Mouse (Mus musculus) heart, postnatal 0 days (tissue): ENCODE measurements around the gene Stpg3. TPM values are rescaled to one million over a fixed set of nuclear protein-coding genes. Genes with fewer than 3 reads are reported as not detected.

ENCODE experiments used
- ATAC-seq: fragments of 200-750 bp; cut with Nextera tagmentation; 2 replicates; pipeline ENCODE4 v1.8.0; 2017; ENCODE audit warnings: low read depth, moderate number of reproducible peaks, moderate library complexity; ENCODE audit not compliant: insufficient read depth
- DNase-seq: peaks from one replicate; pipeline ENCODE4 v3.0.0-alpha.2; 2016; ENCODE audit warnings: low spot score
- H3K27ac ChIP-seq: fragments of 300-500 bp; sonication (generic); 2 replicates; pipeline ENCODE4 v1.5.1; 2014; ENCODE audit warnings: low read depth, mild to moderate bottlenecking
- H3K27me3 ChIP-seq: fragments of 300-500 bp; sonication (generic); 2 replicates; pipeline ENCODE4 v1.6.1; 2014; ENCODE audit warnings: low read length, mixed read lengths; ENCODE audit not compliant: control insufficient read depth, insufficient read depth
- H3K36me3 ChIP-seq: fragments of 300-500 bp; sonication (generic); replicated peaks from 2 replicates; pipeline ENCODE4 v1.6.1; 2014; ENCODE audit warnings: low read length, mixed read lengths; ENCODE audit not compliant: control insufficient read depth, insufficient read depth
- H3K4me1 ChIP-seq: fragments of 300-500 bp; sonication (generic); 2 replicates; pipeline ENCODE4 v1.6.1; 2014; ENCODE audit warnings: antibody characterized with exemption; ENCODE audit not compliant: control insufficient read depth, insufficient read depth
- H3K4me2 ChIP-seq: fragments of 300-500 bp; sonication (generic); 2 replicates; pipeline ENCODE4 v1.6.1; 2014; ENCODE audit warnings: low read depth, mild to moderate bottlenecking, low read length, moderate library complexity
- H3K4me3 ChIP-seq: fragments of 300-500 bp; sonication (generic); 2 replicates; pipeline ENCODE4 v1.5.1; 2014; ENCODE audit warnings: low read depth, low read length
- H3K9ac ChIP-seq: fragments of 300-500 bp; sonication (generic); replicated peaks from 2 replicates; pipeline ENCODE4 v1.6.1; 2014; ENCODE audit warnings: low read depth, low read length, mixed read lengths
- H3K9me3 ChIP-seq: fragments of 300-500 bp; sonication (generic); replicated peaks from 2 replicates; pipeline ENCODE4 v1.6.1; 2016; ENCODE audit warnings: low read length; ENCODE audit not compliant: control insufficient read depth
- CTCF ChIP-seq: IDR thresholded peaks from 2 replicates; pipeline ENCODE4 v1.5.1; 2016; ENCODE audit warnings: antibody characterized with exemption, control low read depth, low read depth
- EP300 ChIP-seq: IDR thresholded peaks from 2 replicates; pipeline ENCODE4 v1.6.1; 2016; ENCODE audit warnings: antibody characterized with exemption, low read depth
- WGBS: fragments of 180-500 bp; shearing (Covaris S2); extraction: QIAGEN DNeasy Blood & Tissue Kit; methylation state at CpG from one replicate; pipeline ENCODE4 v1.1.7; 2014; 5-methylcytosine and 5-hydroxymethylcytosine counted together
- polyA plus RNA-seq: library from polyadenylated mRNA; unstranded; fragments of >200 nt; fragmentation: Nextera tagmentation; extraction: Ambion mirVana; gene quantifications from 2 replicates; pipeline ENCODE4 v1.2.1, GENCODE M21; 2015
- total RNA-seq: library from RNA; depleted of rRNA; stranded (reverse); fragments of >200 nt; gene quantifications from 2 replicates; pipeline ENCODE4 v1.2.3, GENCODE M21; 2014; ENCODE audit warnings: low replicate concordance

The Stpg3 gene
- total and polyA plus RNA-seq, 2 experiments from 2014 or later = not detected

GRCm38 (mm10) chr2:25234551-25235220 lies 20.2 kb upstream of the Stpg3 start:
- Histone ChIP-seq H3K9me3 (no peaks in the 10 kb centered on the region), H3K4me1 (no peaks in the 10 kb centered on the region), H3K36me3 (no peaks in the 10 kb centered on the region), H3K27me3 (peaks cover 20% of the 10 kb centered on the region), H3K9ac (no peak overlapping the region), H3K4me3 (no peak overlapping the region), H3K4me2 (no peak overlapping the region), H3K27ac (no peak overlapping the region)
- TF ChIP-seq EP300 (no peak), CTCF (no peak)
- no peak for DNase-seq
- 49% methylated on average over 5 of the region's 5 CpGs for WGBS
- no peak for ATAC-seq

- DNase-seq (no peak), ATAC-seq (no peak)
- no peak within 1 kb of the TSS for H3K27ac ChIP-seq
- H3K27me3 ChIP-seq = peaks cover 15% of the 10 kb centered on the region; the same call in 1 of the 2 replicates
- no peaks in the 10 kb centered on the region for H3K9me3 ChIP-seq
- no peaks in the 10 kb centered on the region for H3K36me3 ChIP-seq
- H3K4me2 ChIP-seq = no peak within 1 kb of the TSS
- no peak within 1 kb of the TSS for H3K4me3 ChIP-seq
- TF ChIP-seq CTCF = no peak
- H3K9ac ChIP-seq = no peak within 1 kb of the TSS
- no peaks in the 10 kb centered on the region for H3K4me1 ChIP-seq
- 64% methylated on average over 3 of the region's 3 CpGs for WGBS
Observed at GRCm38 (mm10) chr2:25234050-25234449, 19.6 kb upstream of the Stpg3 start, which contains the start of gene Slc34a3. Gene Slc34a3, minus strand, starts transcription at chr2:25234364.

- H3K27me3 ChIP-seq = peaks cover 12% of the 10 kb centered on the region; the same call in 1 of the 2 replicates
- H3K4me1 ChIP-seq = peaks cover 3% of the 10 kb centered on the region; the same call in 1 of the 2 replicates
- H3K27ac ChIP-seq = no peak overlapping the region
- H3K9me3 ChIP-seq = no peaks in the 10 kb centered on the region
- H3K4me3 ChIP-seq = no peak overlapping the region
- no peak overlapping the region for H3K9ac ChIP-seq
- no peaks in the 10 kb centered on the region for H3K36me3 ChIP-seq
- ATAC-seq = no peak
- no peak for DNase-seq
- no peak overlapping the region for H3K4me2 ChIP-seq
- TF ChIP-seq EP300 (no peak), CTCF (no peak)
- 71% methylated on average over 4 of the region's 4 CpGs for WGBS
Observed at GRCm38 (mm10) chr2:25233421-25233820, 19.0 kb upstream of the Stpg3 start.

- TF ChIP-seq EP300 = no peak
- no peak for TF ChIP-seq CTCF
Observed at GRCm38 (mm10) chr2:25231038-25231437, 16.6 kb upstream of the Stpg3 start.

GRCm38 (mm10) chr2:25230581-25230980 lies 16.1 kb upstream of the Stpg3 start:
- peaks cover 13% of the 10 kb centered on the region for H3K4me1 ChIP-seq
- no peak overlapping the region for H3K4me2 ChIP-seq
- no peaks in the 10 kb centered on the region for H3K9me3 ChIP-seq
- no peak overlapping the region for H3K9ac ChIP-seq
- ATAC-seq (no peak), DNase-seq (no peak)
- no peak for TF ChIP-seq CTCF
- H3K27ac ChIP-seq = no peak overlapping the region
- 62% methylated on average over 7 of the region's 7 CpGs for WGBS
- H3K4me3 ChIP-seq = no peak overlapping the region
- peaks cover 8% of the 10 kb centered on the region; the same call in 1 of the 2 replicates for H3K27me3 ChIP-seq
- no peaks in the 10 kb centered on the region for H3K36me3 ChIP-seq

More at GRCm38 (mm10) chr2:25231038-25231437, 16.6 kb upstream of the Stpg3 start:
- ATAC-seq = no peak
- Histone ChIP-seq H3K4me3 (no peak overlapping the region), H3K4me2 (no peak overlapping the region), H3K9me3 (no peaks in the 10 kb centered on the region), H3K27ac (no peak overlapping the region), H3K4me1 (peaks cover 9% of the 10 kb centered on the region), H3K9ac (no peak overlapping the region), H3K36me3 (no peaks in the 10 kb centered on the region), H3K27me3 (peaks cover 9% of the 10 kb centered on the region; the same call in 1 of the 2 replicates)
- no peak for DNase-seq
- 47% methylated on average over 12 of the region's 12 CpGs for WGBS

- 60% methylated on average over 5 of the region's 5 CpGs for WGBS
- H3K4me2 ChIP-seq = no peak overlapping the region
- no peak overlapping the region for H3K9ac ChIP-seq
- H3K4me1 ChIP-seq = peaks cover 15% of the 10 kb centered on the region
- no peaks in the 10 kb centered on the region for H3K9me3 ChIP-seq
- 0 out of 2 replicates have a peak, but pooled peaks cover 5% of the 10 kb centered on the region for H3K27me3 ChIP-seq
- H3K27ac ChIP-seq = no peak overlapping the region
- ATAC-seq = no peak
- no peak overlapping the region for H3K4me3 ChIP-seq
- DNase-seq = no peak
- no peaks in the 10 kb centered on the region for H3K36me3 ChIP-seq
- TF ChIP-seq CTCF (no peak), EP300 (no peak)
Observed at GRCm38 (mm10) chr2:25229582-25229981, 15.1 kb upstream of the Stpg3 start.
